Mouse (Mus musculus): ENCODE results near the gene Fbxo42. TPM values are rescaled to one million over a fixed set of nuclear protein-coding genes. Genes with fewer than 3 reads are reported as not detected.

Gene Fbxo42
- polyA plus RNA-seq, 1 experiment from 2014 or later: 32.2 TPM

GRCm38 (mm10) chr4:141240617-141241016 lies 92.9 kb downstream of the Fbxo42 start:
- Histone ChIP-seq H3K27me3 (ENCODE audit: low read depth, poor library complexity, severe bottlenecking) (peaks cover 97% of the 10 kb centered on the region), H3K27ac (no peak overlapping the region), H3K4me3 (peak overlapping the region; percentile 24), H3K4me1 (peaks cover 51% of the 10 kb centered on the region), H3K9me3 (replicated peaks) (no peaks in the 10 kb centered on the region), H3K36me3 (no peaks in the 10 kb centered on the region)
- under 1% methylated on average over 14 of the region's 14 CpGs for WGBS
- DNase-seq (ENCODE audit: low spot score): peak; percentile 68

- Histone ChIP-seq H3K4me1 (peaks cover 61% of the 10 kb centered on the region), H3K9me3 (replicated peaks) (no peaks in the 10 kb centered on the region), H3K27ac (no peak overlapping the region), H3K4me3 (peak overlapping the region; percentile 30; the same call in 1 of the 2 replicates), H3K36me3 (no peaks in the 10 kb centered on the region), H3K27me3 (ENCODE audit: low read depth, poor library complexity, severe bottlenecking) (peaks cover 100% of the 10 kb centered on the region)
- WGBS: 23% methylated on average over 15 of the region's 15 CpGs
- DNase-seq (ENCODE audit: low spot score): no peak
Measured at GRCm38 (mm10) chr4:141241861-141242260, 94.1 kb downstream of the Fbxo42 start.

GRCm38 (mm10) chr4:141242651-141243241 lies 95.0 kb downstream of the Fbxo42 start:
- peak overlapping the region; percentile 72 for H3K27ac ChIP-seq
- no peaks in the 10 kb centered on the region for H3K9me3 ChIP-seq (replicated peaks)
- WGBS: 10% methylated on average over 11 of the region's 11 CpGs
- H3K4me3 ChIP-seq: peak overlapping the region; percentile 30
- peaks cover 70% of the 10 kb centered on the region for H3K4me1 ChIP-seq
- peak; percentile 57 for DNase-seq (ENCODE audit: low spot score)
- H3K36me3 ChIP-seq: no peaks in the 10 kb centered on the region
- H3K27me3 ChIP-seq (ENCODE audit: low read depth, poor library complexity, severe bottlenecking): peaks cover 100% of the 10 kb centered on the region

GRCm38 (mm10) chr4:141243636-141244035 lies 95.9 kb downstream of the Fbxo42 start:
- no peaks in the 10 kb centered on the region for H3K36me3 ChIP-seq
- peaks cover 100% of the 10 kb centered on the region for H3K27me3 ChIP-seq (ENCODE audit: low read depth, poor library complexity, severe bottlenecking)
- peaks cover 77% of the 10 kb centered on the region for H3K4me1 ChIP-seq
- no peak for DNase-seq (ENCODE audit: low spot score)
- WGBS: 62% methylated on average over 5 of the region's 5 CpGs
- 0 out of 2 replicates have a peak overlapping the region, but pooled peaks have one; percentile 30 for H3K4me3 ChIP-seq
- no peaks in the 10 kb centered on the region for H3K9me3 ChIP-seq (replicated peaks)
- H3K27ac ChIP-seq: no peak overlapping the region

- no peak for DNase-seq (ENCODE audit: low spot score)
- Histone ChIP-seq H3K4me3 (peak overlapping the region; percentile 11; the same call in 1 of the 2 replicates), H3K4me1 (peaks cover 73% of the 10 kb centered on the region), H3K27ac (peak overlapping the region; percentile 32; the same call in 1 of the 2 replicates), H3K27me3 (ENCODE audit: low read depth, poor library complexity, severe bottlenecking) (peaks cover 100% of the 10 kb centered on the region), H3K36me3 (no peaks in the 10 kb centered on the region), H3K9me3 (replicated peaks) (no peaks in the 10 kb centered on the region)
- 56% methylated on average over 5 of the region's 5 CpGs for WGBS
Measured at GRCm38 (mm10) chr4:141244401-141244800, 96.7 kb downstream of the Fbxo42 start.

- WGBS: 22% methylated on average over 9 of the region's 9 CpGs
- DNase-seq (ENCODE audit: low spot score): no peak
- Histone ChIP-seq H3K9me3 (replicated peaks) (no peaks in the 10 kb centered on the region), H3K4me3 (peak overlapping the region; percentile 11; the same call in 1 of the 2 replicates), H3K27me3 (ENCODE audit: low read depth, poor library complexity, severe bottlenecking) (peaks cover 100% of the 10 kb centered on the region), H3K36me3 (no peaks in the 10 kb centered on the region), H3K4me1 (peaks cover 67% of the 10 kb centered on the region), H3K27ac (peak overlapping the region; percentile 32; the same call in 1 of the 2 replicates)
Measured at GRCm38 (mm10) chr4:141244931-141245425, 97.3 kb downstream of the Fbxo42 start.

- 0 out of 2 replicates have a peak overlapping the region, but pooled peaks have one; percentile 53 for H3K4me3 ChIP-seq
- no peak overlapping the region for H3K27ac ChIP-seq
- H3K36me3 ChIP-seq: no peaks in the 10 kb centered on the region
- DNase-seq (ENCODE audit: low spot score): no peak
- no peaks in the 10 kb centered on the region for H3K9me3 ChIP-seq (replicated peaks)
- 26% methylated on average over 24 of the region's 24 CpGs for WGBS
- peaks cover 100% of the 10 kb centered on the region for H3K27me3 ChIP-seq (ENCODE audit: low read depth, poor library complexity, severe bottlenecking)
- H3K4me1 ChIP-seq: peaks cover 63% of the 10 kb centered on the region
Measured at GRCm38 (mm10) chr4:141246089-141246997, 98.6 kb downstream of the Fbxo42 start.

GRCm38 (mm10) chr4:141246998-141247350 lies 99.3 kb downstream of the Fbxo42 start:
- H3K4me3 ChIP-seq: peak overlapping the region; percentile 53
- H3K27ac ChIP-seq: no peak overlapping the region
- no peaks in the 10 kb centered on the region for H3K36me3 ChIP-seq
- no peaks in the 10 kb centered on the region for H3K9me3 ChIP-seq (replicated peaks)
- H3K27me3 ChIP-seq (ENCODE audit: low read depth, poor library complexity, severe bottlenecking): peaks cover 100% of the 10 kb centered on the region
- H3K4me1 ChIP-seq: peaks cover 59% of the 10 kb centered on the region
- no peak for DNase-seq (ENCODE audit: low spot score)
- 3% methylated on average over 17 of the region's 17 CpGs for WGBS

GRCm38 (mm10) chr4:141247776-141248613 lies 100.3 kb downstream of the Fbxo42 start:
- Histone ChIP-seq H3K4me3 (peak overlapping the region; percentile 53), H3K27me3 (ENCODE audit: low read depth, poor library complexity, severe bottlenecking) (peaks cover 92% of the 10 kb centered on the region), H3K36me3 (no peaks in the 10 kb centered on the region), H3K27ac (no peak overlapping the region), H3K4me1 (peaks cover 49% of the 10 kb centered on the region), H3K9me3 (replicated peaks) (no peaks in the 10 kb centered on the region)
- peak; percentile 58 for DNase-seq (ENCODE audit: low spot score)
- 1% methylated on average over 60 of the region's 60 CpGs for WGBS

- WGBS: 12% methylated on average over 11 of the region's 11 CpGs
- H3K27ac ChIP-seq: no peak overlapping the region
- H3K4me3 ChIP-seq: peak overlapping the region; percentile 53; the same call in 1 of the 2 replicates
- peaks cover 44% of the 10 kb centered on the region for H3K4me1 ChIP-seq
- no peak for DNase-seq (ENCODE audit: low spot score)
- H3K27me3 ChIP-seq (ENCODE audit: low read depth, poor library complexity, severe bottlenecking): peaks cover 86% of the 10 kb centered on the region
- H3K9me3 ChIP-seq (replicated peaks): no peaks in the 10 kb centered on the region
- no peaks in the 10 kb centered on the region for H3K36me3 ChIP-seq
Measured at GRCm38 (mm10) chr4:141248614-141248978, 100.9 kb downstream of the Fbxo42 start.

- Histone ChIP-seq H3K4me3 (no peak overlapping the region), H3K27ac (no peak overlapping the region), H3K9me3 (replicated peaks) (no peaks in the 10 kb centered on the region), H3K27me3 (ENCODE audit: low read depth, poor library complexity, severe bottlenecking) (peaks cover 78% of the 10 kb centered on the region), H3K4me1 (peaks cover 51% of the 10 kb centered on the region), H3K36me3 (no peaks in the 10 kb centered on the region)
- WGBS: 72% methylated on average over 11 of the region's 11 CpGs
- DNase-seq (ENCODE audit: low spot score): no peak
Measured at GRCm38 (mm10) chr4:141249383-141249782, 101.7 kb downstream of the Fbxo42 start.

GRCm38 (mm10) chr4:141251071-141251470 lies 103.4 kb downstream of the Fbxo42 start:
- Histone ChIP-seq H3K4me1 (peaks cover 46% of the 10 kb centered on the region), H3K27ac (no peak overlapping the region), H3K9me3 (replicated peaks) (no peaks in the 10 kb centered on the region), H3K4me3 (no peak overlapping the region), H3K36me3 (no peaks in the 10 kb centered on the region), H3K27me3 (ENCODE audit: low read depth, poor library complexity, severe bottlenecking) (peaks cover 71% of the 10 kb centered on the region)
- WGBS: 80% methylated on average over 8 of the region's 8 CpGs
- no peak for DNase-seq (ENCODE audit: low spot score)
